Mouse (Mus musculus) stomach, postnatal 0 days (tissue): ENCODE data around the gene Tbkbp1. TPM values are rescaled to one million over a fixed set of nuclear protein-coding genes. Genes with fewer than 3 reads are reported as not detected.
"Not testable (repeated sequence)": the region's sequence is repeated elsewhere in the genome, so short reads cannot be mapped to it uniquely, and the experiment has no call there.

Source experiments
- ATAC-seq: fragments of 200-750 bp; cut with Nextera tagmentation; 2 replicates; pipeline ENCODE4 v1.8.0; 2017; ENCODE audit not compliant: low FRiP score, low TSS enrichment
- DNase-seq: peaks from one replicate; pipeline ENCODE4 v3.0.0-alpha.2; 2016; ENCODE audit warnings: low spot score
- H3K27ac ChIP-seq: fragments of 300-500 bp; sonication (generic); replicated peaks from 2 replicates; pipeline ENCODE4 v1.5.1; 2014; ENCODE audit warnings: mild to moderate bottlenecking, control low read depth
- H3K27me3 ChIP-seq: fragments of 300-500 bp; sonication (generic); 2 replicates; pipeline ENCODE4 v1.6.1; 2014; ENCODE audit warnings: low read length; ENCODE audit not compliant: control insufficient read depth, insufficient read depth
- H3K36me3 ChIP-seq: fragments of 300-500 bp; sonication (generic); 2 replicates; pipeline ENCODE4 v1.6.1; 2014; ENCODE audit warnings: low read length, mixed read lengths; ENCODE audit not compliant: control insufficient read depth, insufficient read depth
- H3K4me1 ChIP-seq: fragments of 300-500 bp; sonication (generic); replicated peaks from 2 replicates; pipeline ENCODE4 v1.6.1; 2014; ENCODE audit warnings: antibody characterized with exemption; ENCODE audit not compliant: control insufficient read depth, insufficient read depth
- H3K4me2 ChIP-seq: fragments of 300-500 bp; sonication (generic); replicated peaks from 2 replicates; pipeline ENCODE4 v1.6.1; 2014; ENCODE audit warnings: low read depth, mild to moderate bottlenecking, control low read depth, moderate library complexity
- H3K4me3 ChIP-seq: fragments of 300-500 bp; sonication (generic); 2 replicates; pipeline ENCODE4 v1.5.1; 2014; ENCODE audit warnings: low read depth, low read length, control low read depth
- H3K9ac ChIP-seq: fragments of 300-500 bp; sonication (generic); 2 replicates; pipeline ENCODE4 v1.6.1; 2014; ENCODE audit warnings: mild to moderate bottlenecking, low read length, control low read depth, mixed read lengths
- H3K9me3 ChIP-seq: fragments of 300-500 bp; sonication (generic); 2 replicates; pipeline ENCODE4 v1.6.1; 2016; ENCODE audit warnings: low read length; ENCODE audit not compliant: control insufficient read depth
- CTCF ChIP-seq: IDR thresholded peaks from 2 replicates; pipeline ENCODE4 v1.5.1; 2016; ENCODE audit warnings: antibody characterized with exemption, low read depth, mild to moderate bottlenecking, moderate library complexity
- EP300 ChIP-seq: optimal IDR thresholded peaks from 2 replicates; pipeline ENCODE3; 2016; ENCODE audit warnings: antibody characterized with exemption
- WGBS: fragments of 180-500 bp; shearing (Covaris S2); extraction: QIAGEN DNeasy Blood & Tissue Kit; methylation state at CpG from one replicate; pipeline ENCODE4 v1.1.7; 2014; 5-methylcytosine and 5-hydroxymethylcytosine counted together
- polyA plus RNA-seq: library from polyadenylated mRNA; unstranded; fragments of >200 nt; fragmentation: Nextera tagmentation; extraction: Ambion mirVana; gene quantifications from 2 replicates; pipeline ENCODE4 v1.2.1, GENCODE M21; 2015

The Tbkbp1 gene
- polyA plus RNA-seq, 1 experiment from 2014 or later, result 1.8 TPM

GRCm38 (mm10) chr11:97191915-97192620 is 40.8 kb upstream of the Tbkbp1 start:
- no peaks in the 10 kb centered on the region for H3K4me1 ChIP-seq
- no peak overlapping the region for H3K27ac ChIP-seq
- WGBS, result 64% methylated on average over 6 of the region's 6 CpGs
- H3K9ac ChIP-seq, result no peak overlapping the region
- no peaks in the 10 kb centered on the region for H3K36me3 ChIP-seq
- TF ChIP-seq CTCF (no peak), EP300 (no peak)
- H3K27me3 ChIP-seq, result no peaks in the 10 kb centered on the region
- no peaks in the 10 kb centered on the region for H3K9me3 ChIP-seq
- no peak overlapping the region for H3K4me2 ChIP-seq
- H3K4me3 ChIP-seq, result no peak overlapping the region
- no peak for ATAC-seq
- no peak for DNase-seq

GRCm38 (mm10) chr11:97190992-97191391 is 39.7 kb upstream of the Tbkbp1 start:
- no peak for TF ChIP-seq EP300
- TF ChIP-seq CTCF, result no peak
- ATAC-seq, result no peak
- no peaks in the 10 kb centered on the region for H3K36me3 ChIP-seq
- H3K27me3 ChIP-seq, result no peaks in the 10 kb centered on the region
- DNase-seq, result no peak
- no peak overlapping the region for H3K27ac ChIP-seq
- H3K4me2 ChIP-seq, result no peak overlapping the region
- no peak overlapping the region for H3K9ac ChIP-seq
- no peaks in the 10 kb centered on the region for H3K4me1 ChIP-seq
- 86% methylated on average over 6 of the region's 6 CpGs for WGBS
- no peaks in the 10 kb centered on the region for H3K9me3 ChIP-seq
- no peak overlapping the region for H3K4me3 ChIP-seq

- not testable (repeated sequence) for H3K27ac ChIP-seq, H3K4me1 ChIP-seq, DNase-seq, H3K27me3 ChIP-seq, H3K4me3 ChIP-seq, ATAC-seq, H3K4me2 ChIP-seq, H3K9me3 ChIP-seq, H3K36me3 ChIP-seq, H3K9ac ChIP-seq
- peak; percentile 17; the same call in 1 of the 2 replicates for TF ChIP-seq CTCF
- WGBS, result 73% methylated on average over 6 of the region's 6 CpGs
These were observed 38.4 kb upstream of the Tbkbp1 start for GRCm38 (mm10) chr11:97189645-97190044.

DNA sequence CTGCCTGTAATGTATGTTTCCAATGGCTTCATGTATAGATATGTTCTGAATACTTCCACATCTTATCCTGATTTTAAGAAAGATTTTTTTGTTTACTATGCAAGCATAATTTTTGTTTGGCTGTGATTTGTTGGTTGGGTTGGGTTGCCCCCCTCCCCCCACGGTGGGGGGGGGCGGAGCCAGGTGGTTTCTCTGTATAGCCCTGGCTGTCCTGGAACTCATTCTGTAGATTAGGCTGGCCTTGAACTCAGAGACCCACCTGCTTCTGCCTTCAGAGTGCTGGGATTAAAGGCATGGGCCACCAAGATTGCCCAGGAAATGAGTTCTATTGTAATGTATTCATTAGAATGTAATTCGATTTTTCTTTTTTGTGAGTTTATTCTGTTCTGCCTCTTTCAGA is 37.9 kb upstream of the Tbkbp1 start:
- no peak overlapping the region for H3K4me3 ChIP-seq
- ATAC-seq (no peak), DNase-seq (no peak)
- no peaks in the 10 kb centered on the region for H3K36me3 ChIP-seq
- no peak overlapping the region for H3K9ac ChIP-seq
- H3K27ac ChIP-seq, result no peak overlapping the region
- H3K9me3 ChIP-seq, result no peaks in the 10 kb centered on the region
- H3K27me3 ChIP-seq, result no peaks in the 10 kb centered on the region
- no peaks in the 10 kb centered on the region for H3K4me1 ChIP-seq
- TF ChIP-seq CTCF, result no peak
- TF ChIP-seq EP300, result no peak
- 37% methylated on average over 3 of the region's 3 CpGs for WGBS
- H3K4me2 ChIP-seq, result no peak overlapping the region; the same call in 1 of the 2 replicates

GRCm38 (mm10) chr11:97188643-97188955 is 37.3 kb upstream of the Tbkbp1 start:
- under 1% methylated on average over 15 of the region's 15 CpGs for WGBS

DNA sequence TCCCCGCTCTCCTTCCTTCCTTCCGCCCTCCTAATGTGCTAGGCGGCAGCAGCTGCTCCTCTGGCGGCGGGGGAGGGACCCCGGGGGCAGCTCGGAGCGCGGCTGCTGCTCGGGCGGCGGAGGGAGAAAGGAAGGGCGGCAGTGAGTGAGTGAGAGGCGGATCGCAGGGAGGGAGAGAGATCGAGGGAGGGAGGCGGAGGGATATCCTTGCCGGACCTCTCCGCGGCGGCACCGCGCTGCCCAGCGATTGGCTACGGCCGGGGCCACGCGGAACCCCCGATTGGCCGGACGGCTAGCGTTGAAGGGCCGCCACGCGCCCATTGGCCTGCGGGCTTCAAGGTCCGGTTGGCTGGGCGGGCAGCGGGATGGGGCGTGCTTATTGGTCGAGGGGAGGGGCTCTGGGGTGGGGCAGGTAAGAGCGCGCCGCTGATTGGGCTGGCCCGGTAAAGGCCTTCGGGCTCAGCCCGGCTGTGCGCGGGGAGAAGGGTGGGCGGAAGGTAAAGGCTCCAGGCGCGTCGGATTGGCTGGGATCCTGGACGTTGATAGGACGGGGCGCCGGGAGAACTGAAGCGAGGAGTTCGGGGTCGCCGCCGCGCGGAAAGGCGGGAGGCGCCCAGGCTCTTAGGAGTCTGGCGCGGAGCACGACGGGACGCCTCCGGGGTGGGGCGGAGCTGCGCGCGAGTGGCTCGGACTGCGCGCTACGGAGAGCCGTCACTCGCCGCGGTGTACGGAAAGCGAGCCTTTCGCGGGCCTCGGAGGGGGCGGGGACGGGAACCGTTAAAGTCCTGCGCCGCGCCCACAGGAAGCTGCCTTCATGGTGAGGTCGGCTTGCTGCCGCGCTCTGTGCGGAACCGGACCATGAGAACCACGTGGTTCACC is 36.7 kb upstream of the Tbkbp1 start, which contains the start of gene Kpnb1:
Gene Kpnb1, minus strand, starts transcription at position 118 of the 879 bp plus-strand sequence.
- Histone ChIP-seq H3K9ac (peak within 1 kb of the TSS; percentile 83), H3K4me2 (peak within 1 kb of the TSS; percentile 77), H3K36me3 (peaks cover 5% of the 10 kb centered on the region; the same call in 1 of the 2 replicates), H3K4me3 (peak within 1 kb of the TSS; percentile 86), H3K4me1 (no peaks in the 10 kb centered on the region), H3K9me3 (no peaks in the 10 kb centered on the region), H3K27me3 (no peaks in the 10 kb centered on the region), H3K27ac (peak within 1 kb of the TSS; percentile 96)
- DNase-seq (peak; percentile 99), ATAC-seq (peak; percentile 96)
- TF ChIP-seq EP300, result peak; percentile 95
- peak; percentile 22 for TF ChIP-seq CTCF
- WGBS, result under 1% methylated on average over 90 of the region's 101 CpGs

More at GRCm38 (mm10) chr11:97188643-97188955, 37.3 kb upstream of the Tbkbp1 start:
- Histone ChIP-seq H3K36me3 (no peaks in the 10 kb centered on the region), H3K9ac (peak overlapping the region; percentile 62), H3K27ac (peak overlapping the region; percentile 93), H3K4me1 (no peaks in the 10 kb centered on the region), H3K4me3 (peak overlapping the region; percentile 58), H3K9me3 (no peaks in the 10 kb centered on the region), H3K27me3 (no peaks in the 10 kb centered on the region), H3K4me2 (peak overlapping the region; percentile 70)
- TF ChIP-seq EP300 (peak; percentile 63), CTCF (no peak)
- ATAC-seq (no peak), DNase-seq (no peak)
